Mouse (Mus musculus) heart, embryonic 14.5 days (tissue): ENCODE measurements around the gene Zbtb8a. TPM values are rescaled to one million over a fixed set of nuclear protein-coding genes. Genes with fewer than 3 reads are reported as not detected.

ENCODE experiments used
- ATAC-seq: fragments of 200-750 bp; cut with Nextera tagmentation; 2 replicates; pipeline ENCODE4 v1.8.0; 2017; ENCODE audit warnings: low read depth, moderate TSS enrichment; ENCODE audit not compliant: insufficient number of reproducible peaks, insufficient read depth, low FRiP score
- H3K27ac ChIP-seq, 2 experiments: fragments of 200-500 bp in 1 of 2; fragments of 300-500 bp in 1 of 2; sonication (generic) in 1 of 2; replicated peaks in 1 of 2; 2 replicates each; pipeline ENCODE4 v1.5.1; 2012 to 2014; ENCODE audit warnings: low read depth in 2 of 2, low read length in 2 of 2, control low read depth in 1 of 2, mild to moderate bottlenecking in 1 of 2, mixed read lengths in 1 of 2; ENCODE audit not compliant: control insufficient read depth in 1 of 2, insufficient read depth in 1 of 2
- H3K27me3 ChIP-seq: fragments of 300-500 bp; sonication (generic); 2 replicates; pipeline ENCODE4 v1.6.1; 2014; ENCODE audit warnings: mild to moderate bottlenecking, low read length, control low read depth; ENCODE audit not compliant: control insufficient read depth, insufficient read depth
- H3K36me3 ChIP-seq: fragments of 300-500 bp; sonication (generic); 2 replicates; pipeline ENCODE4 v1.6.1; 2014; ENCODE audit warnings: mild to moderate bottlenecking, control low read depth, low read length, mixed read lengths; ENCODE audit not compliant: control insufficient read depth, insufficient read depth
- H3K4me1 ChIP-seq, 2 experiments: fragments of 200-500 bp in 1 of 2; fragments of 300-500 bp in 1 of 2; sonication (generic) in 1 of 2; 2 replicates each; pipeline ENCODE4 v1.6.1; 2012 to 2014; ENCODE audit warnings: low read length in 2 of 2, control low read depth in 1 of 2, mixed read lengths in 1 of 2; ENCODE audit not compliant: control insufficient read depth in 2 of 2, insufficient read depth in 2 of 2
- H3K4me2 ChIP-seq: fragments of 300-500 bp; sonication (generic); 2 replicates; pipeline ENCODE4 v1.6.1; 2014; ENCODE audit warnings: mild to moderate bottlenecking, low read length
- H3K4me3 ChIP-seq, 2 experiments: fragments of 200-500 bp in 1 of 2; fragments of 300-500 bp in 1 of 2; sonication (generic) in 1 of 2; 2 replicates each; pipeline ENCODE4 v1.5.1; 2012 to 2014; ENCODE audit warnings: low read length in 2 of 2, mild to moderate bottlenecking in 2 of 2, control low read depth in 1 of 2, low read depth in 1 of 2, moderate library complexity in 1 of 2; ENCODE audit not compliant: control insufficient read depth in 1 of 2, insufficient read depth in 1 of 2
- H3K9ac ChIP-seq: fragments of 300-500 bp; sonication (generic); 2 replicates; pipeline ENCODE4 v1.6.1; 2014; ENCODE audit warnings: mild to moderate bottlenecking, low read length
- H3K9me3 ChIP-seq: fragments of 300-500 bp; sonication (generic); 2 replicates; pipeline ENCODE4 v1.6.1; 2016; ENCODE audit warnings: low read length, control low read depth; ENCODE audit not compliant: control insufficient read depth
- WGBS: fragments of 180-500 bp; shearing (Covaris S2); extraction: QIAGEN DNeasy Blood & Tissue Kit; methylation state at CpG from one replicate; pipeline ENCODE4 v1.1.7; 2014; 5-methylcytosine and 5-hydroxymethylcytosine counted together
- polyA plus RNA-seq: library from polyadenylated mRNA; unstranded; fragments of >200 nt; fragmentation: Nextera tagmentation; extraction: Ambion mirVana; gene quantifications from 2 replicates; pipeline ENCODE4 v1.2.1, GENCODE M21; 2014

Gene Zbtb8a
- polyA plus RNA-seq, 1 experiment from 2014 or later, result 9.0 TPM

- no peaks in the 10 kb centered on the region for H3K27me3 ChIP-seq
- no peak overlapping the region for H3K4me3 ChIP-seq
- no peaks in the 10 kb centered on the region for H3K9me3 ChIP-seq
- no peaks in the 10 kb centered on the region; a peak in 1 of 4 replicates for H3K4me1 ChIP-seq
- H3K4me2 ChIP-seq, result no peak overlapping the region
- WGBS, result 75% methylated on average over 8 of the region's 8 CpGs
- no peak overlapping the region for H3K27ac ChIP-seq
- no peak for ATAC-seq
- no peak overlapping the region for H3K9ac ChIP-seq
- H3K36me3 ChIP-seq, result no peaks in the 10 kb centered on the region
Observed at GRCm38 (mm10) chr4:129386269-129386946, 8.5 kb upstream of the Zbtb8a start.

GRCm38 (mm10) chr4:129385685-129386084 lies 7.8 kb upstream of the Zbtb8a start:
- 79% methylated on average over 11 of the region's 11 CpGs for WGBS
- H3K4me2 ChIP-seq, result no peak overlapping the region
- no peak for ATAC-seq
- H3K27me3 ChIP-seq, result no peaks in the 10 kb centered on the region
- no peak overlapping the region for H3K27ac ChIP-seq
- H3K9ac ChIP-seq, result no peak overlapping the region
- H3K4me1 ChIP-seq, result no peaks in the 10 kb centered on the region; a peak in 1 of 4 replicates
- H3K9me3 ChIP-seq, result no peaks in the 10 kb centered on the region
- H3K4me3 ChIP-seq, result no peak overlapping the region
- no peaks in the 10 kb centered on the region for H3K36me3 ChIP-seq

- Histone ChIP-seq H3K36me3 (no peaks in the 10 kb centered on the region), H3K9me3 (no peaks in the 10 kb centered on the region), H3K4me2 (no peak overlapping the region), H3K27me3 (no peaks in the 10 kb centered on the region), H3K4me3 (no peak overlapping the region), H3K4me1 (no peaks in the 10 kb centered on the region; a peak in 1 of 4 replicates), H3K9ac (no peak overlapping the region), H3K27ac (peak overlapping the region in 1 of 2 experiments; percentile 47; a peak in 1 of 4 replicates)
- no peak for ATAC-seq
- 22% methylated on average over 6 of the region's 6 CpGs for WGBS
Observed at GRCm38 (mm10) chr4:129384440-129384839, 6.5 kb upstream of the Zbtb8a start.

- Histone ChIP-seq H3K4me3 (no peak overlapping the region), H3K9ac (no peak overlapping the region), H3K9me3 (no peaks in the 10 kb centered on the region), H3K4me1 (no peaks in the 10 kb centered on the region; a peak in 1 of 4 replicates), H3K27me3 (no peaks in the 10 kb centered on the region), H3K4me2 (no peak overlapping the region), H3K27ac (no peak overlapping the region), H3K36me3 (no peaks in the 10 kb centered on the region)
- no peak for ATAC-seq
- WGBS, result 89% methylated on average over 3 of the region's 3 CpGs
Observed at GRCm38 (mm10) chr4:129383586-129383985, 5.7 kb upstream of the Zbtb8a start.

- Histone ChIP-seq H3K36me3 (no peaks in the 10 kb centered on the region), H3K9me3 (no peaks in the 10 kb centered on the region), H3K4me3 (no peak overlapping the region), H3K27me3 (no peaks in the 10 kb centered on the region), H3K4me2 (no peak overlapping the region), H3K9ac (no peak overlapping the region), H3K4me1 (no peaks in the 10 kb centered on the region; a peak in 1 of 4 replicates), H3K27ac (no peak overlapping the region)
- ATAC-seq, result no peak
- 93% methylated on average over 2 of the region's 2 CpGs for WGBS
Observed at GRCm38 (mm10) chr4:129382488-129382887, 4.6 kb upstream of the Zbtb8a start.

- WGBS, result 87% methylated on average over 9 of the region's 9 CpGs
- H3K27ac ChIP-seq, result no peak overlapping the region
- H3K27me3 ChIP-seq, result no peaks in the 10 kb centered on the region
- ATAC-seq, result no peak
- no peaks in the 10 kb centered on the region for H3K9me3 ChIP-seq
- no peak overlapping the region for H3K9ac ChIP-seq
- H3K4me3 ChIP-seq, result no peak overlapping the region
- H3K4me2 ChIP-seq, result no peak overlapping the region
- H3K36me3 ChIP-seq, result no peaks in the 10 kb centered on the region
- no peaks in the 10 kb centered on the region; a peak in 1 of 4 replicates for H3K4me1 ChIP-seq
Observed at GRCm38 (mm10) chr4:129382029-129382428, 4.1 kb upstream of the Zbtb8a start.

GRCm38 (mm10) chr4:129381148-129381547 lies 3.2 kb upstream of the Zbtb8a start:
- no peaks in the 10 kb centered on the region for H3K9me3 ChIP-seq
- no peak for ATAC-seq
- no peak overlapping the region for H3K27ac ChIP-seq
- H3K9ac ChIP-seq, result no peak overlapping the region
- H3K4me2 ChIP-seq, result no peak overlapping the region
- H3K4me1 ChIP-seq, result no peaks in the 10 kb centered on the region; a peak in 1 of 4 replicates
- H3K36me3 ChIP-seq, result no peaks in the 10 kb centered on the region
- H3K27me3 ChIP-seq, result no peaks in the 10 kb centered on the region
- H3K4me3 ChIP-seq, result no peak overlapping the region
- 79% methylated on average over 8 of the region's 8 CpGs for WGBS

GRCm38 (mm10) chr4:129379805-129380204 lies 1.9 kb upstream of the Zbtb8a start:
- H3K9me3 ChIP-seq, result no peaks in the 10 kb centered on the region
- WGBS, result 71% methylated on average over 3 of the region's 3 CpGs
- H3K4me1 ChIP-seq, result no peaks in the 10 kb centered on the region; a peak in 1 of 4 replicates
- H3K9ac ChIP-seq, result no peak overlapping the region
- no peak overlapping the region for H3K4me3 ChIP-seq
- no peak overlapping the region for H3K27ac ChIP-seq
- no peaks in the 10 kb centered on the region for H3K36me3 ChIP-seq
- no peak for ATAC-seq
- H3K4me2 ChIP-seq, result no peak overlapping the region
- H3K27me3 ChIP-seq, result no peaks in the 10 kb centered on the region
